Mouse (Mus musculus) C2C12 (cell line): ENCODE results near the gene Pld4.

ENCODE experiments used
- CEBPB ChIP-seq: IDR thresholded peaks from one replicate; pipeline ENCODE4 v1.6.1; 2011; ENCODE audit warnings: low read depth, mild to moderate bottlenecking, control low read depth, moderate library complexity
- CTCF ChIP-seq: IDR thresholded peaks from one replicate; pipeline ENCODE4 v1.5.1; 2011; ENCODE audit not compliant: control insufficient read depth, insufficient read depth, insufficient read length
- FOSL1 ChIP-seq: IDR thresholded peaks from one replicate; pipeline ENCODE4 v1.8.0; 2011; ENCODE audit warnings: mild to moderate bottlenecking, low read length; ENCODE audit not compliant: poor library complexity, insufficient read depth, severe bottlenecking
- MAX ChIP-seq: IDR thresholded peaks from one replicate; pipeline ENCODE4 v1.6.1; 2011; ENCODE audit warnings: mild to moderate bottlenecking, control low read depth
- MYOD1 ChIP-seq: IDR thresholded peaks from one replicate; pipeline ENCODE4 v1.6.1; 2011; ENCODE audit warnings: low read depth; ENCODE audit not compliant: control insufficient read depth, insufficient read length
- MYOG ChIP-seq: IDR thresholded peaks from one replicate; pipeline ENCODE4 v1.6.1; 2011; ENCODE audit not compliant: control insufficient read depth, insufficient read length; ENCODE audit errors: extremely low read depth
- USF1 ChIP-seq: IDR thresholded peaks from one replicate; pipeline ENCODE4 v1.6.1; 2011; ENCODE audit warnings: low read depth, mild to moderate bottlenecking, control low read depth, moderate library complexity

DNA sequence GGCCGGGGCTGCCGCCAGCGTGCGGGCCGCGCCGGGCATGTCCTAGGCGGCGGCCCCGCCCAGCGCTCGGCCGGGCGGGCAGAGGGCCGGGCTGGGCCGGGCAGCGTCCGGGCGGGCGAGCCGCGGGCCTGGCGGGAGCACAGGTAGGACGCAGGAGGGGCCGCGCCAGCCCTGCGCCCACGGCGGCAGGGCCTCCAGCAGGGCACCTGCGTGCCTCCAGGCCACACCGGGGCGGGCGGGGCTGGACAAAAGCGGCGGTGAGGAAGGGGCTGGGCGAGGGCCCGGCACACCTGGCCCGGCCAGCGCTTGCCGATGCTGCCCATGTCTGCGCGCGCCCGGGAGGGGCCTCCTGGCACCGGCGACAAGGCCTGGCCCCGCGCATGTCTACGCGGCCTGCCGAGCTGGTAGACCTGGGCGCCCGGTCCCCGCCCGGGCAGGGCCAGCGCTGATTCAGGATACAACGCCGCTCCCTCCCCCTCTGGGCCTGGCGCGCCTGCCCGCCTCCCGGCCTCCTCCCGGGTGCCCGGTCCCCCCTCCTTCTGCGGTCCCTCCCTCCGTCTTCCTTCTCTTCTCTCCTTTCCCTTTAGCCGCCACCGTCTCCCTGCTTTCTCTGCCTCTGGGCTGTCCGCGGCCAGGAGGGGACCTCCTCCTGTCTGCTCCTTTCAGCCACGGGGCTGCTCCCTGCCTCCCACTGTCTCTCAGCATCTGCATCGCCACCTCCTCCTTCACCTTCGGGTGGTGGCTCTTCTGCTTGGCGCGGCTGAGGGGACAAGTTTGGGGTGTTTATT lies 38.0 kb upstream of the Pld4 start:
- TF ChIP-seq CTCF (no peak), CEBPB (no peak), MAX (no peak), FOSL1 (no peak), MYOG (no peak), MYOD1 (no peak), USF1 (no peak)
